23 mouse cellular contexts compared by ENCODE assay signal in the genomic region with DNA sequence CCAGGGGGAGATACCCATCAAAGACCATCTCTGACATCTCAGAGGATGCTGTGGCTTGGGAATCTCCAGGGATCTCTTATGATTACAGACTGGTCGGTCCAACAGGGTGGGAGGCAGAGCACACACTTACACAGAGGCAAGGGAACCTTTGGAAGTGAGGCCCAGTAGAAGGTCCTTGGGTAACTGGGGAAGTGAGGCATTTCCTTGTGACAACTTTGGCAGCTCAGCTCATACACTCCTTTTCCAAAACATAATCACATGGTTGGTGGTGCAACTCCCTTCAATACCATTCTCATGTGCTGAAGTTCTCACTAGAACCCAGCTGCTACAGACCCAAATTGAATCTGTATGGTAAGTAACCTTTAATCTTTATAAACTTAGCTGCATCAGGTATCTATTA.
DNase-seq lines count a peak whose midpoint lies in the region; ATAC-seq lines count a peak whose summit lies in the region.
"Had no signal": no experiment of that assay in that cellular context is flagged by ENCODE, and none has a peak within 500 bp of the region (broad histone marks: within the 10 kb centered on the region; RNA-seq: fewer than 3 reads in every experiment).

No protein-coding gene starts in this region.

- DNase-seq in 3T3-L1 (ENCODE audit: low read depth, low spot score) (peak; percentile 39), NIH3T3 (ENCODE audit: low read depth) (peak; percentile 69)
- DNase-seq in urinary bladder, postnatal 10 days (ENCODE audit: low spot score): no peak
- no peak for DNase-seq in cerebellum, adult 18-20 months
- DNase-seq in embryo, embryonic 11 days: no peak
- DNase-seq: adrenal gland, adult 8-10 months; adrenal gland, postnatal 25 days; cerebellum, adult 2 months; cerebellum, adult 9-11 months; cerebellum, postnatal 25 days; gastrocnemius, postnatal 10 days; gastrocnemius, postnatal 36 days; heart, adult 11 months had no signal

- peaks cover 3% of the 10 kb centered on the region; the same call in 1 of the 2 replicates for H3K36me3 ChIP-seq in macrophage (ENCODE audit: inconsistent target)
- H3K36me3 ChIP-seq: forebrain, embryonic 12.5 days; hindbrain, embryonic 12.5 days; hindbrain, embryonic 15.5 days had no signal

- ATAC-seq in common myeloid progenitor, adult 5-6 weeks (replicated peaks; ENCODE audit: low read depth, poor library complexity, severe bottlenecking): 0 out of 2 replicates have a peak, but pooled peaks have one; percentile 18
- ATAC-seq: forebrain, embryonic 16.5 days; intestine, postnatal 0 days; Patski had no signal

- peak overlapping the region; percentile 4; the same call in 1 of the 2 replicates for H3K4me3 ChIP-seq in macrophage (ENCODE audit: inconsistent target)
- H3K4me3 ChIP-seq: embryonic facial prominence, embryonic 12.5 days; embryonic facial prominence, embryonic 15.5 days; forebrain, embryonic 12.5 days; hindbrain, embryonic 12.5 days; hindbrain, embryonic 15.5 days had no signal

- peak overlapping the region; percentile 69 for H3K27ac ChIP-seq in macrophage
- H3K27ac ChIP-seq: embryonic facial prominence, embryonic 12.5 days; embryonic facial prominence, embryonic 15.5 days; forebrain, embryonic 12.5 days; hindbrain, embryonic 12.5 days; hindbrain, embryonic 15.5 days had no signal

- WGBS in macrophage (ENCODE audit: missing documents): 78% methylated on average over 1 of the region's 1 CpGs

- H3K79me2 ChIP-seq in macrophage (ENCODE audit: inconsistent target): peaks cover 43% of the 10 kb centered on the region; the same call in 1 of the 2 replicates

Comparison
In these comparisons a context has a peak if more than half of its experiments do, and no peak if none do; other contexts are left out.
1. DNase-seq: peak in 3T3-L1 (single experiment) and NIH3T3 (single experiment); none in urinary bladder, postnatal 10 days (single experiment), cerebellum, adult 18-20 months (0 of 2) and embryo, embryonic 11 days (single experiment).